Mouse (Mus musculus): ENCODE results near the gene Hnrnph2. TPM values are rescaled to one million over a fixed set of nuclear protein-coding genes. Genes with fewer than 3 reads are reported as not detected.

Gene Hnrnph2
- polyA plus RNA-seq, 1 experiment from 2014 or later = 55.7 TPM

DNA sequence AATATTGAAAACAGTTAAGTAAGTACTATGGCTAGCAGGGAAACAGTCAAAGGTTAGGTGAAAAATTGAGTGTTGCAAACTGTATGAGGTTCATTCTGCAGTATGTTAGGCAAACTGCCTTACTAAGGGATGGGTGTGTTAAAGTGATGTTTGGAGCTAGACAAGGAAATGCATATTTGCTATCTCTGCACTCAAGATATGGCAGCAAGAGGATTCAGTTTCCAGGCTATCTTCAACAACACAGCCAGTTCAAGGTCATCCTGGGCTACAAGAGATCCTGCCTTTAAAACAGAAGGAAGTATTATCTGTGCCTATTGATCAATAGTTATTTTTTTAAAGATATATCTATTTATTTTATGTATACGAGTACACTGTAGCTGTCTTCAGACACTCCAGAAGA, 45.4 kb downstream of the Hnrnph2 start:
- Histone ChIP-seq H3K9me3 (ENCODE audit: low read length) (no peaks in the 10 kb centered on the region), H3K36me3 (replicated peaks; ENCODE audit: insufficient read depth, low read length) (no peaks in the 10 kb centered on the region), H3K9ac (replicated peaks) (no peak overlapping the region), H3K27ac (ENCODE audit: low read depth) (no peak overlapping the region), H3K4me3 (ENCODE audit: low read depth, low read length) (no peak overlapping the region), H3K4me1 (ENCODE audit: insufficient read depth) (no peaks in the 10 kb centered on the region), H3K4me2 (ENCODE audit: low read depth, low read length) (no peak overlapping the region), H3K27me3 (ENCODE audit: insufficient read depth, low read length) (no peaks in the 10 kb centered on the region)
- DNase-seq (no peak), ATAC-seq (no peak)
- no peak for TF ChIP-seq CTCF (IDR thresholded peaks at IDR 0.05; ENCODE audit: low read depth)
- no peak for TF ChIP-seq EP300 (IDR thresholded peaks at IDR 0.05; ENCODE audit: low read depth)
- 57% methylated on average over 1 of the region's 1 CpGs for WGBS (ENCODE audit: insufficient replicate concordance)

DNA sequence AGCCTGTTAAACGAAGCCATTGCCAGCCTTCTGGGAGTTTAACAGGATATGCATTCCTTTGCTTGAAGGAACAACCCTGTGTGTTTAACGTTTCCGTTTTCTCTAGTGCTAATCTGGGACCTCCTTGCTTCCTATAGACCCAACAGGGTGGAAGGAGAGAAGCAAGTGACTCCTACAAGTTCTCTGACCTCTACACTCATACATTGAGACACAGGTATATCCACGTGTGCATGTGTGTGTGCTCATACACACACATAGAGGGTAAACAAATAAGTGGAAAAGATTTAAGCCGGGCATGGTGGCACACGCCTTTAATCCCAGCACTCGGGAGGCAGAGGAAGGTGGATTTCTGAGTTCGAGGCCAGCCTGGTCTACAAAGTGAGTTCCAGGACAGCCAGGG, 46.4 kb downstream of the Hnrnph2 start:
- TF ChIP-seq CTCF (IDR thresholded peaks at IDR 0.05; ENCODE audit: low read depth) (no peak), EP300 (IDR thresholded peaks at IDR 0.05; ENCODE audit: low read depth) (no peak)
- H3K36me3 ChIP-seq (replicated peaks; ENCODE audit: insufficient read depth, low read length) = no peaks in the 10 kb centered on the region
- no peak overlapping the region for H3K4me2 ChIP-seq (ENCODE audit: low read depth, low read length)
- no peak overlapping the region for H3K4me3 ChIP-seq (ENCODE audit: low read depth, low read length)
- no peak overlapping the region for H3K9ac ChIP-seq (replicated peaks)
- H3K27ac ChIP-seq (ENCODE audit: low read depth) = no peak overlapping the region
- no peaks in the 10 kb centered on the region for H3K27me3 ChIP-seq (ENCODE audit: insufficient read depth, low read length)
- H3K9me3 ChIP-seq (ENCODE audit: low read length) = no peaks in the 10 kb centered on the region
- DNase-seq (no peak), ATAC-seq (no peak)
- H3K4me1 ChIP-seq (ENCODE audit: insufficient read depth) = no peaks in the 10 kb centered on the region
- WGBS (ENCODE audit: insufficient replicate concordance) = 53% methylated on average over 8 of the region's 8 CpGs

DNA sequence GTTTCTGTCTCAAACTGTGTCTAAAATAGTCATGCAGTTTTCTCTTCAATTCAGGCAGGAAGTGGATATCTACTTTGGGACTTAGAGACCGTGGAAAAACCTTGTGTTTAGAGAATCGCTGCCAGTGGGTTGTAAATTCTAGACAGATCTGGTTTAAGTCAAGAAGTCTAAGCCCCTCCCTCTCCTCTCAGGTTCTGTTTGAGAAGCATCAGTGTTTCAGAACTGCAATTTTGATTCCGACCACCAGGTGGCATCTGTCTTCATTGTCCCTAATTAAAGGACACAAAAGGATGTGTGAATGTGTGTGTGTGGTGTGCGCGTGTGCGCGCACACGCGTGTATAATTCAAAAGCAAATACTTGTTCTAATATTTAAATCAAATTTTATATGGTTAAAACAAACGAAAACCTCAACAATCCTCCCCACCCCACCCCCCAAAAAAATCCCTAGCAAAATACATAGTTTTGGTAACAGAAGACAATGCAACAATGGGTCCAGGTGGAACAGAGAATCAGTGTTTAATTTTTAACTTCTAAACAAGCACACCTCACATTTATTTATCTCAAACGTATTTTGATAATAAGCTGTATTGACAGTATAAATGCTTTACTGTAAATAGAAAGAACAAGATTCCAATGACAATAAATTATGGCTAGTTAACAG, 47.2 kb downstream of the Hnrnph2 start:
- Histone ChIP-seq H3K4me1 (ENCODE audit: insufficient read depth) (no peaks in the 10 kb centered on the region), H3K27ac (ENCODE audit: low read depth) (no peak overlapping the region), H3K36me3 (replicated peaks; ENCODE audit: insufficient read depth, low read length) (no peaks in the 10 kb centered on the region), H3K4me3 (ENCODE audit: low read depth, low read length) (no peak overlapping the region), H3K4me2 (ENCODE audit: low read depth, low read length) (no peak overlapping the region), H3K9me3 (ENCODE audit: low read length) (no peaks in the 10 kb centered on the region), H3K9ac (replicated peaks) (no peak overlapping the region), H3K27me3 (ENCODE audit: insufficient read depth, low read length) (no peaks in the 10 kb centered on the region)
- 0 out of 2 replicates have a peak, but pooled peaks have one; percentile 23 for ATAC-seq
- TF ChIP-seq EP300 (IDR thresholded peaks at IDR 0.05; ENCODE audit: low read depth) (no peak), CTCF (IDR thresholded peaks at IDR 0.05; ENCODE audit: low read depth) (peak; percentile 72)
- peak; percentile 66 for DNase-seq
- 18% methylated on average over 11 of the region's 11 CpGs for WGBS (ENCODE audit: insufficient replicate concordance)

DNA sequence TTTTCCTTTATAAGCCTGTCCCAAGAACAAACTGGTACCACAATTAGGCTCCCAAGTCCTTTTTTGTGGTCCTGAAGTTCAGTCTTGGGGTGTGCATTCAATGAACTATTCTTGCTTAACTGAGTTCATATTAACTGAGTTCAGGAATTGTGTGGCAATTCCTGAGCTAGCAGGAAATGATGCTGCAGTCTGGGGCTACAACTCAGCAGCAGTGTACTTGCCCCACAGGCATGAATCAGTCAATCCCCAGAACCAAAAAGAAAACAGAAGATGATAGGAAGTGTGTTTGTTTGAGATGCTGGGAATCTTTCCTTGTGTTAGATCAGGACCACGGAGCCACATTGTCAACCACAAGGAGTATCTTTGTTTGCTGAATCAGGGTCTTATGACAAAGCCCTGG, 51.1 kb downstream of the Hnrnph2 start:
- no peak for ATAC-seq
- Histone ChIP-seq H3K9ac (replicated peaks) (no peak overlapping the region), H3K36me3 (replicated peaks; ENCODE audit: insufficient read depth, low read length) (no peaks in the 10 kb centered on the region), H3K9me3 (ENCODE audit: low read length) (no peaks in the 10 kb centered on the region), H3K27ac (ENCODE audit: low read depth) (no peak overlapping the region), H3K27me3 (ENCODE audit: insufficient read depth, low read length) (no peaks in the 10 kb centered on the region), H3K4me3 (ENCODE audit: low read depth, low read length) (no peak overlapping the region), H3K4me2 (ENCODE audit: low read depth, low read length) (no peak overlapping the region), H3K4me1 (ENCODE audit: insufficient read depth) (no peaks in the 10 kb centered on the region)
- WGBS (ENCODE audit: insufficient replicate concordance) = 50% methylated on average over 1 of the region's 1 CpGs
- DNase-seq = no peak
- TF ChIP-seq CTCF (IDR thresholded peaks at IDR 0.05; ENCODE audit: low read depth) (no peak), EP300 (IDR thresholded peaks at IDR 0.05; ENCODE audit: low read depth) (no peak)

Other genes starting within 250 kb of the Hnrnph2 start
- gene Drp2, start 196.6 kb upstream of the Hnrnph2 start, polyA plus RNA-seq (2015; fragmentation: Nextera tagmentation; extraction: Ambion mirVana) = 0.02 and 0.06 TPM in 2 replicates
- not detected in 2 replicates for gene Taf7l, start 124.7 kb upstream of the Hnrnph2 start, polyA plus RNA-seq (2015; fragmentation: Nextera tagmentation; extraction: Ambion mirVana)
- 106 and 115 TPM in 2 replicates for gene Timm8a1, start 59.3 kb upstream of the Hnrnph2 start, polyA plus RNA-seq (2015; fragmentation: Nextera tagmentation; extraction: Ambion mirVana)
- gene Btk, start 17.6 kb upstream of the Hnrnph2 start, polyA plus RNA-seq (2015; fragmentation: Nextera tagmentation; extraction: Ambion mirVana) = 10.9 and 11.9 TPM in 2 replicates
- 306 and 323 TPM in 2 replicates for gene Rpl36a, start 15.5 kb upstream of the Hnrnph2 start, polyA plus RNA-seq (2015; fragmentation: Nextera tagmentation; extraction: Ambion mirVana)
- gene Gla, start 54 bp upstream of the Hnrnph2 start, polyA plus RNA-seq (2015; fragmentation: Nextera tagmentation; extraction: Ambion mirVana) = 2.8 and 3.2 TPM in 2 replicates
- 0.46 and 0.61 TPM in 2 replicates for gene Armcx4, start 85.3 kb downstream of the Hnrnph2 start, polyA plus RNA-seq (2015; fragmentation: Nextera tagmentation; extraction: Ambion mirVana)
- gene Armcx1, start 116.8 kb downstream of the Hnrnph2 start, polyA plus RNA-seq (2015; fragmentation: Nextera tagmentation; extraction: Ambion mirVana) = 3.8 and 3.9 TPM in 2 replicates
- 2.6 and 3.0 TPM in 2 replicates for gene Armcx6, start 150.2 kb downstream of the Hnrnph2 start, polyA plus RNA-seq (2015; fragmentation: Nextera tagmentation; extraction: Ambion mirVana)
- 10.8 and 12.0 TPM in 2 replicates for gene Armcx3, start 155.4 kb downstream of the Hnrnph2 start, polyA plus RNA-seq (2015; fragmentation: Nextera tagmentation; extraction: Ambion mirVana)
- 3.6 and 4.0 TPM in 2 replicates for gene Armcx2, start 208.0 kb downstream of the Hnrnph2 start, polyA plus RNA-seq (2015; fragmentation: Nextera tagmentation; extraction: Ambion mirVana)